Mouse (Mus musculus): ENCODE measurements around the gene Gm42742.

- TF ChIP-seq CTCF (IDR thresholded peaks at IDR 0.05; ENCODE audit: borderline replicate concordance, insufficient read depth, low read depth, low read length) = no peak
- TF ChIP-seq POLR2A (IDR thresholded peaks at IDR 0.05; ENCODE audit: borderline replicate concordance, insufficient read depth, low read length) = no peak
Measured at GRCm38 (mm10) chr7:126984667-126985444, 36.0 kb downstream of the Gm42742 start.

All from cerebellum, adult 2 months (tissue).